Mouse (Mus musculus) MEL (cell line): Measurements from ENCODE around the gene Grik4. TPM values are rescaled to one million over a fixed set of nuclear protein-coding genes. Genes with fewer than 3 reads are reported as not detected.

Source experiments
- DNase-seq: peaks from one replicate; pipeline ENCODE4 v3.0.0; 2011; ENCODE audit warnings: low read depth, low spot score
- H3K27ac ChIP-seq: 2 replicates; pipeline ENCODE4 v1.5.1; 2012; ENCODE audit warnings: low read depth, mild to moderate bottlenecking, control low read depth, low read length, moderate library complexity; ENCODE audit not compliant: control insufficient read depth
- H3K27me3 ChIP-seq, 2 experiments: fragments of 150-350 bp in 1 of 2; sonication (generic) in 1 of 2; 2 replicates each; pipeline ENCODE4 v1.6.1; 2012; ENCODE audit warnings: low read length in 2 of 2, mild to moderate bottlenecking in 2 of 2, improper control_type of control experiment in 1 of 2, moderate library complexity in 1 of 2; ENCODE audit not compliant: insufficient read depth in 2 of 2, control insufficient read depth in 1 of 2
- H3K36me3 ChIP-seq, 2 experiments: 2 replicates each; pipeline ENCODE4 v1.6.1; 2012 to 2014; ENCODE audit warnings: low read length in 2 of 2, improper control_type of control experiment in 1 of 2, inconsistent platforms in 1 of 2, mild to moderate bottlenecking in 1 of 2; ENCODE audit not compliant: insufficient read depth in 2 of 2, control insufficient read depth in 1 of 2
- H3K4me1 ChIP-seq, 2 experiments: fragments of 150-350 bp in 1 of 2; sonication (generic) in 1 of 2; 2 replicates each; pipeline ENCODE4 v1.6.1; 2012; ENCODE audit warnings: low read length in 2 of 2, improper control_type of control experiment in 1 of 2, mild to moderate bottlenecking in 1 of 2; ENCODE audit not compliant: insufficient read depth in 2 of 2, control insufficient read depth in 1 of 2
- H3K4me3 ChIP-seq, 2 experiments: fragments of 150-350 bp in 1 of 2; sonication (generic) in 1 of 2; 2 replicates each; pipeline ENCODE4 v1.5.1; 2012; ENCODE audit warnings: low read depth in 2 of 2, low read length in 2 of 2, mild to moderate bottlenecking in 2 of 2, moderate library complexity in 2 of 2, control low read depth in 1 of 2, improper control_type of control experiment in 1 of 2; ENCODE audit not compliant: control insufficient read depth in 1 of 2, insufficient read depth in 1 of 2
- H3K79me2 ChIP-seq: 2 replicates; pipeline ENCODE4 v1.6.1; 2012; ENCODE audit warnings: mild to moderate bottlenecking, low read length, moderate library complexity; ENCODE audit not compliant: control insufficient read depth, poor library complexity, insufficient read depth
- H3K9ac ChIP-seq: 2 replicates; pipeline ENCODE4 v1.6.1; 2012; ENCODE audit warnings: low read depth, mild to moderate bottlenecking, control low read depth, low read length, moderate library complexity; ENCODE audit not compliant: control insufficient read depth, poor library complexity, severe bottlenecking
- H3K9me3 ChIP-seq: fragments of 150-350 bp; sonication (generic); replicated peaks from 2 replicates; pipeline ENCODE4 v1.6.1; 2012; ENCODE audit warnings: mild to moderate bottlenecking, low read length, improper control_type of control experiment, moderate library complexity; ENCODE audit not compliant: insufficient read depth
- BHLHE40 ChIP-seq: IDR thresholded peaks from 2 replicates; pipeline ENCODE4 v1.6.1; 2012; ENCODE audit warnings: low read depth, mild to moderate bottlenecking, inconsistent platforms, low read length, improper control_type of control experiment, borderline replicate concordance
- CHD1 ChIP-seq: IDR thresholded peaks from 2 replicates; pipeline ENCODE4 v1.6.1; 2012; ENCODE audit warnings: low read depth, mild to moderate bottlenecking, inconsistent platforms, low read length, improper control_type of control experiment
- CHD2 ChIP-seq: IDR thresholded peaks from 2 replicates; pipeline ENCODE4 v1.6.1; 2011; ENCODE audit warnings: low read length, improper control_type of control experiment
- E2F4 ChIP-seq: IDR thresholded peaks from 2 replicates; pipeline ENCODE4 v1.6.1; 2011; ENCODE audit warnings: low read depth, low read length, improper control_type of control experiment, borderline replicate concordance
- ELF1 ChIP-seq: IDR thresholded peaks from 2 replicates; pipeline ENCODE4 v1.6.1; 2014; ENCODE audit warnings: low read depth, mild to moderate bottlenecking, inconsistent platforms, low read length, improper control_type of control experiment, moderate library complexity
- GATA1 ChIP-seq: IDR thresholded peaks from 2 replicates; pipeline ENCODE4 v1.6.1; 2011; ENCODE audit warnings: low read depth, low read length, improper control_type of control experiment
- MAFK ChIP-seq: IDR thresholded peaks from 2 replicates; pipeline ENCODE4 v1.6.1; 2011; ENCODE audit warnings: low read depth, mild to moderate bottlenecking, low read length, improper control_type of control experiment, borderline replicate concordance
- MEF2A ChIP-seq: IDR thresholded peaks from 2 replicates; pipeline ENCODE4 v1.6.1; 2014; ENCODE audit warnings: low read depth, mild to moderate bottlenecking, inconsistent platforms, low read length, improper control_type of control experiment; ENCODE audit not compliant: poor library complexity, insufficient replicate concordance, severe bottlenecking; ENCODE audit errors: extremely low read depth
- MXI1 ChIP-seq: IDR thresholded peaks from 2 replicates; pipeline ENCODE4 v1.6.1; 2011; ENCODE audit warnings: mild to moderate bottlenecking, low read depth, low read length, improper control_type of control experiment
- NELFE ChIP-seq: IDR thresholded peaks from 2 replicates; pipeline ENCODE4 v1.6.1; 2011; ENCODE audit warnings: low read depth, low read length, improper control_type of control experiment
- POLR2A ChIP-seq, 2 experiments: IDR thresholded peaks; 2 replicates each; pipeline ENCODE4 v1.6.1; 2011 to 2012; ENCODE audit warnings: low read length in 2 of 2, mild to moderate bottlenecking in 2 of 2, control low read depth in 1 of 2, improper control_type of control experiment in 1 of 2, low read depth in 1 of 2, moderate library complexity in 1 of 2; ENCODE audit not compliant: control insufficient read depth in 1 of 2, insufficient read depth in 1 of 2, poor library complexity in 1 of 2
- POLR2AphosphoS2 ChIP-seq: IDR thresholded peaks from 2 replicates; pipeline ENCODE4 v1.6.1; 2011; ENCODE audit warnings: low read length, improper control_type of control experiment
- POLR2AphosphoS5 ChIP-seq: IDR thresholded peaks from 2 replicates; pipeline ENCODE4 v1.6.1; 2012; ENCODE audit warnings: low read depth, borderline replicate concordance, mild to moderate bottlenecking, inconsistent platforms, low read length, moderate library complexity, mixed read lengths
- RAD21 ChIP-seq: IDR thresholded peaks from 2 replicates; pipeline ENCODE4 v1.6.1; 2011; ENCODE audit warnings: mild to moderate bottlenecking, low read depth, low read length, improper control_type of control experiment
- RCOR1 ChIP-seq: IDR thresholded peaks from 2 replicates; pipeline ENCODE4 v1.6.1; 2012; ENCODE audit warnings: low read depth, mild to moderate bottlenecking, inconsistent platforms, low read length, improper control_type of control experiment
- SIN3A ChIP-seq: IDR thresholded peaks from 2 replicates; pipeline ENCODE4 v1.6.1; 2012; ENCODE audit warnings: low read length, improper control_type of control experiment, inconsistent platforms
- TBP ChIP-seq: IDR thresholded peaks from 2 replicates; pipeline ENCODE4 v1.8.0; 2011; ENCODE audit warnings: low read depth, low read length, improper control_type of control experiment
- TCF12 ChIP-seq: IDR thresholded peaks from 2 replicates; pipeline ENCODE4 v1.6.1; 2014; ENCODE audit warnings: low read depth, mild to moderate bottlenecking, inconsistent platforms, low read length, improper control_type of control experiment, moderate library complexity
- USF2 ChIP-seq, 2 experiments: IDR thresholded peaks; 2 replicates each; pipeline ENCODE4 v1.6.1; 2011 to 2012; ENCODE audit warnings: improper control_type of control experiment in 2 of 2, low read length in 2 of 2, borderline replicate concordance in 1 of 2, inconsistent platforms in 1 of 2, low read depth in 1 of 2, mild to moderate bottlenecking in 1 of 2; ENCODE audit not compliant: insufficient read depth in 1 of 2
- ZKSCAN1 ChIP-seq: IDR thresholded peaks from 2 replicates; pipeline ENCODE4 v1.6.1; 2012; ENCODE audit warnings: low read depth, mild to moderate bottlenecking, inconsistent platforms, low read length, improper control_type of control experiment, moderate library complexity
- polyA plus RNA-seq, 2 experiments: library from polyadenylated mRNA; stranded (reverse) in 1 of 2; unstranded in 1 of 2; fragments of >175 nt in 1 of 2; fragments of >200 nt in 1 of 2; gene quantifications; 2 replicates each; pipeline versions ENCODE4 v1.2.1 to v1.2.4; 2012; ENCODE audit warnings: low replicate concordance in 2 of 2, low read depth in 1 of 2; ENCODE audit not compliant: insufficient read length in 2 of 2, insufficient read depth in 1 of 2, missing spikeins in 1 of 2
- total RNA-seq: library from RNA; depleted of rRNA; stranded (reverse); fragments of 300-350 nt; gene quantifications from 2 replicates; pipeline ENCODE4 v1.2.3, GENCODE M21; 2012

Gene Grik4
- total and polyA plus RNA-seq, 3 experiments, result 0.17 TPM; not detected in 2

- TF ChIP-seq SIN3A, result no peak
- no peak for TF ChIP-seq MAFK
- TF ChIP-seq GATA1, result no peak
- no peak for TF ChIP-seq NELFE
- TF ChIP-seq ELF1, result no peak
- TF ChIP-seq E2F4, result no peak
- no peak overlapping the region for H3K4me3 ChIP-seq
- H3K4me1 ChIP-seq, result no peaks in the 10 kb centered on the region
- H3K36me3 ChIP-seq, result no peaks in the 10 kb centered on the region
- no peaks in the 10 kb centered on the region for H3K27me3 ChIP-seq
- no peaks in the 10 kb centered on the region for H3K79me2 ChIP-seq
- H3K9me3 ChIP-seq, result no peaks in the 10 kb centered on the region
- DNase-seq, result no peak
- no peak overlapping the region for H3K27ac ChIP-seq
- H3K9ac ChIP-seq, result no peak overlapping the region
These were observed 74.0 kb downstream of the Grik4 start for GRCm38 (mm10) chr9:42870257-42870656.

DNA sequence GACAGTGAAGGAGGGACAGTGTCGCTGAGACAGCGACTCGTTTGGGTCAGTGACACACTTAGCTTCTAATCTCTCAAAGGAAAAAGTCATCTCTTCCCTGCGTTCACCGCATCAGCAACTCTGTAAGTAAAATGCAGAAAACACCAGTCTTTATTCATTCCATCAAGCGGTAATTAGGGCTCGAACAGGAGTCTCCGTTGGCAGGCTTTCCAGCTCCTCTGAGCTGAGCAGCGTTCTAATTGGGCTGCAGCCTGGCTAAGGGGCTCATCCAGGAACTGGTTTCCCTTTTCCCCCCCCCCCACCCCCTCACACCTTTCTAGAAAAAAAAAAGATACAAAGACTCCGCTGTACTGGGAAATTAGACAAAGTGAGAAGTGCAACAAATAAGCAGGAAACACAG is 75.8 kb downstream of the Grik4 start:
- Histone ChIP-seq H3K36me3 (no peaks in the 10 kb centered on the region), H3K79me2 (no peaks in the 10 kb centered on the region), H3K27ac (no peak overlapping the region), H3K27me3 (no peaks in the 10 kb centered on the region), H3K9me3 (no peaks in the 10 kb centered on the region), H3K9ac (no peak overlapping the region), H3K4me1 (no peaks in the 10 kb centered on the region), H3K4me3 (no peak overlapping the region)
- no peak for TF ChIP-seq POLR2A (IDR thresholded peaks at IDR 0.05; ENCODE audit: control insufficient read depth in 1 of 2, insufficient read depth in 1 of 2, low read depth in 1 of 2, low read length in 2 of 2, poor library complexity in 1 of 2)
- TF ChIP-seq POLR2AphosphoS5, result no peak
- no peak for TF ChIP-seq RAD21
- no peak for TF ChIP-seq USF2 (IDR thresholded peaks at IDR 0.05; ENCODE audit: borderline replicate concordance in 1 of 2, insufficient read depth in 1 of 2, low read depth in 1 of 2, low read length in 2 of 2)
- TF ChIP-seq TCF12, result no peak
- TF ChIP-seq RCOR1, result no peak
- TF ChIP-seq BHLHE40, result no peak
- TF ChIP-seq ZKSCAN1, result no peak
- TF ChIP-seq MXI1, result no peak
- TF ChIP-seq MEF2A, result no peak
- TF ChIP-seq CHD1, result no peak
- no peak for TF ChIP-seq TBP
- TF ChIP-seq CHD2, result no peak
- TF ChIP-seq POLR2AphosphoS2, result no peak
- DNase-seq, result no peak
